Comparison of ENCODE assay signal across 8 mouse cellular contexts in genomic region chr16:29838981-29839661, GRCm38 (mm10).
A peak's percentile ranks its signal among the peaks of the same experiment; 100 is the strongest.
DNase-seq lines count a peak whose midpoint lies in the region; ATAC-seq and TF ChIP-seq lines count a peak whose summit lies in the region.

No protein-coding gene starts in this region.

- H3K4me2 ChIP-seq in intestine, postnatal 0 days (replicated peaks; ENCODE audit: low read depth), result peak overlapping the region; percentile 71
- peak overlapping the region; percentile 58 for H3K4me2 ChIP-seq in midbrain, embryonic 13.5 days (replicated peaks)

- peak overlapping the region; percentile 26 for H3K4me3 ChIP-seq in intestine, postnatal 0 days (ENCODE audit: low read depth, low read length)
- H3K4me3 ChIP-seq in limb, embryonic 10.5 days, result peak overlapping the region; percentile 43
- peak overlapping the region; percentile 34 for H3K4me3 ChIP-seq in midbrain, embryonic 13.5 days (replicated peaks)

- WGBS in intestine, postnatal 0 days, result 7% methylated on average over 28 of the region's 28 CpGs
- 6% methylated on average over 28 of the region's 28 CpGs for WGBS in limb, embryonic 10.5 days
- WGBS in midbrain, embryonic 13.5 days, result 7% methylated on average over 28 of the region's 28 CpGs

- peak overlapping the region; percentile 32; the same call in 1 of the 2 replicates for H3K9ac ChIP-seq in intestine, postnatal 0 days (ENCODE audit: low read depth, low read length)
- peak overlapping the region; percentile 56 for H3K9ac ChIP-seq in midbrain, embryonic 13.5 days (replicated peaks)

- H3K4me1 ChIP-seq in intestine, postnatal 0 days (replicated peaks; ENCODE audit: control insufficient read depth, insufficient read depth, low read length), result no peaks in the 10 kb centered on the region
- H3K4me1 ChIP-seq in limb, embryonic 10.5 days, result peaks cover 54% of the 10 kb centered on the region
- peaks cover 27% of the 10 kb centered on the region for H3K4me1 ChIP-seq in midbrain, embryonic 13.5 days (replicated peaks)

- intact Hi-C loops in gastrocnemius, postnatal 14 days (cut with DNase I; ENCODE audit: low total_unique reads), result no loop called here

- no peaks in the 10 kb centered on the region for H3K36me3 ChIP-seq in intestine, postnatal 0 days (ENCODE audit: control insufficient read depth, insufficient read depth)
- H3K36me3 ChIP-seq in limb, embryonic 10.5 days, result no peaks in the 10 kb centered on the region
- H3K36me3 ChIP-seq in midbrain, embryonic 13.5 days, result no peaks in the 10 kb centered on the region
- H3K36me3 ChIP-seq in splenic B cell, adult 2 months (ENCODE audit: control insufficient read depth, insufficient read depth, low read length, poor library complexity, severe bottlenecking), result no peaks in the 10 kb centered on the region

- no peaks in the 10 kb centered on the region for H3K9me3 ChIP-seq in intestine, postnatal 0 days (ENCODE audit: control insufficient read depth)
- H3K9me3 ChIP-seq in limb, embryonic 10.5 days (replicated peaks), result no peaks in the 10 kb centered on the region
- no peaks in the 10 kb centered on the region for H3K9me3 ChIP-seq in midbrain, embryonic 13.5 days

- peak; percentile 40 to 62 for DNase-seq in lung, adult 18-20 months
- DNase-seq in lung, postnatal 25 days (ENCODE audit: low spot score), result no peak
- DNase-seq in embryo, embryonic 11 days, result peak; percentile 87
- peak; percentile 66 for DNase-seq in gastrocnemius, postnatal 14 days
- peak; percentile 87 for DNase-seq in limb, embryonic 10.5 days (ENCODE audit: low spot score)
- peak; percentile 51 for DNase-seq in splenic B cell, adult 2 months (ENCODE audit: low read depth, low spot score)

- H3K27me3 ChIP-seq in intestine, postnatal 0 days (replicated peaks; ENCODE audit: control insufficient read depth, insufficient read depth, low read length), result no peaks in the 10 kb centered on the region
- H3K27me3 ChIP-seq in limb, embryonic 10.5 days (ENCODE audit: low read depth, poor library complexity, severe bottlenecking), result peaks cover 20% of the 10 kb centered on the region; the same call in 1 of the 2 replicates
- H3K27me3 ChIP-seq in midbrain, embryonic 13.5 days, result peaks cover 69% of the 10 kb centered on the region
- H3K27me3 ChIP-seq in splenic B cell, adult 2 months (ENCODE audit: control insufficient read depth, insufficient read depth, low read length, poor library complexity, severe bottlenecking), result no peaks in the 10 kb centered on the region

- peak overlapping the region; percentile 46; the same call in 1 of the 2 replicates for H3K27ac ChIP-seq in intestine, postnatal 0 days (ENCODE audit: low read depth, low read length)
- H3K27ac ChIP-seq in limb, embryonic 10.5 days, result peak overlapping the region; percentile 89
- peak overlapping the region; percentile 58 for H3K27ac ChIP-seq in midbrain, embryonic 13.5 days

- no peak for TF ChIP-seq CTCF in intestine, postnatal 0 days (IDR thresholded peaks at IDR 0.05; ENCODE audit: low read depth)

- ATAC-seq in intestine, postnatal 0 days, result peak; percentile 64
- ATAC-seq in midbrain, embryonic 13.5 days, result peak; percentile 46
